ENCODE assay signal across 26 mouse cellular contexts in the genomic region with DNA sequence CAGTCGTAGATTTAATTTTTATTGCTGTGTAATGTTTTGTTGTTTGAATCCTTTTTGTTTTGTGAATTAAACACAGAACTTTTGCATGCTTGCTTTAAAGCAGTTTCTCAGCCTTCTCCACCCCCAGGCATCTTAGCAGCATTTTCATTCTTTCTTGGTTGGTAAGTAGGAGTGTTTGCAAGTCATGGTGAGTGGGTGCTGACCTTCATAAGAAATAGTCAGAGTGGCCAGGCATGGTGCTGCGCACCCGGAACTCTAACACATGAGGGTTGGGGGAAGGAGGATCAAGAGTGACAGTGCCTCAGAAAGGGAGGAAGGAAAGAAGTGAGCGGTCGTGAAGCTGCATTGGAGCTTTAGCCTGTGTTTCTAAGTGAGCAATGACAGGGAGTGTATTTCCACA. TPM values are rescaled to one million over a fixed set of nuclear protein-coding genes. Genes with fewer than 3 reads are reported as not detected.
DNase-seq lines count a peak whose midpoint lies in the region; ATAC-seq and TF ChIP-seq lines count a peak whose summit lies in the region.
"Had no signal": no experiment of that assay in that cellular context is flagged by ENCODE, and none has a peak within 500 bp of the region (broad histone marks: within the 10 kb centered on the region; RNA-seq: fewer than 3 reads in every experiment).

No protein-coding gene starts in this region.

- TF ChIP-seq CTCF in left cerebral cortex, adult 2 months (IDR thresholded peaks at IDR 0.05), result no peak

- peak overlapping the region; percentile 47; the same call in 1 of the 2 replicates for H3K27ac ChIP-seq in left cerebral cortex, adult 2 months
- H3K27ac ChIP-seq: embryonic facial prominence, embryonic 10.5 days; embryonic facial prominence, embryonic 13.5 days; forebrain, embryonic 12.5 days; forebrain, embryonic 15.5 days; gastrocnemius, adult 2 months; hindbrain, embryonic 10.5 days; hindbrain, embryonic 13.5 days had no signal

- no peak overlapping the region for H3K4me3 ChIP-seq in left cerebral cortex, adult 2 months
- H3K4me3 ChIP-seq: embryonic facial prominence, embryonic 10.5 days; embryonic facial prominence, embryonic 13.5 days; erythroblast, embryonic 14.5 days; forebrain, embryonic 12.5 days; forebrain, embryonic 15.5 days; gastrocnemius, adult 2 months; hindbrain, embryonic 10.5 days; hindbrain, embryonic 13.5 days had no signal

- DNase-seq in frontal cortex, postnatal 10 days (ENCODE audit: low spot score in 2 of 2), result no peak
- no peak for DNase-seq in left cerebral cortex, adult 2 months (ENCODE audit: extremely low spot score in 1 of 2, low spot score in 2 of 2)
- no peak for DNase-seq in left cerebral cortex, postnatal 10 days (ENCODE audit: extremely low spot score in 1 of 2, low spot score in 2 of 2)
- DNase-seq in right cerebral cortex, adult 18-20 months, result peak; percentile 46
- no peak for DNase-seq in right cerebral cortex, postnatal 14 days
- no peak for DNase-seq in Muller cell, postnatal 12 days (ENCODE audit: inconsistent ontology term)
- DNase-seq: adrenal gland, postnatal 10 days; adrenal gland, postnatal 36 days; cerebellum, adult 11-12 months; cerebellum, adult 8-10 months; cerebellum, postnatal 10 days; cerebellum, postnatal 36 days; embryo, embryonic 11 days; gastrocnemius, adult 2 months; gastrocnemius, postnatal 14 days; heart, adult 18-20 months had no signal

- intact Hi-C loops in left cerebral cortex, adult 2 months (cut with DNase I), result no loop called here
- intact Hi-C loops in left cerebral cortex, postnatal 10 days (cut with DNase I), result loop anchor here (5.0 kb wide), 1 partner anchor 62 kb away; no protein-coding TSS in a partner anchor

- ATAC-seq in frontal cortex, adult (ENCODE audit: low TSS enrichment), result peak; percentile 24; the same call in 1 of the 2 replicates
- ATAC-seq: forebrain, embryonic 15.5 days; hindbrain, embryonic 16.5 days; Patski had no signal

RNA-seq across cellular contexts. Expression of a gene that starts 9.9 kb away (rescaled TPM):
- 100 to 1,000 TPM; 513 to 521 TPM for total RNA-seq in left cerebral cortex, adult 2 months (2021)
- total RNA-seq in left cerebral cortex, postnatal 10 days (2021), result 100 to 1,000 TPM; 433 to 447 TPM

RNA-seq across cellular contexts. Expression of a gene that starts 50.1 kb away (rescaled TPM):
- 10 to 100 TPM; 46.9 to 48.3 TPM for total RNA-seq in left cerebral cortex, adult 2 months (2021)
- 10 to 100 TPM; 43.1 to 44.8 TPM for total RNA-seq in left cerebral cortex, postnatal 10 days (2021)
